Mouse (Mus musculus) embryonic facial prominence, embryonic 14.5 days (tissue): ENCODE measurements at regions not wholly inside any gene's neighbourhood (a gene's known extent, or its start where the extent isn't known, plus 50 kb on each side); places are given as distances from the start of the nearest gene placed in this dataset.
A peak's percentile ranks its signal among the peaks of the same experiment; 100 is the strongest.
"Not testable (repeated sequence)": the region's sequence is repeated elsewhere in the genome, so short reads cannot be mapped to it uniquely, and the experiment has no call there.

Experiments
- ATAC-seq: fragments of 200-750 bp; cut with Nextera tagmentation; 2 replicates; pipeline ENCODE4 v1.8.0; 2017; ENCODE audit warnings: low read depth, moderate number of reproducible peaks, moderate TSS enrichment
- DNase-seq: peaks from one replicate; pipeline ENCODE4 v3.0.0-alpha.2; 2015; ENCODE audit warnings: low spot score
- H3K27ac ChIP-seq: fragments of 300-500 bp; sonication (generic); replicated peaks from 2 replicates; pipeline ENCODE4 v1.5.1; 2014; ENCODE audit warnings: low read depth, mild to moderate bottlenecking, low read length, moderate library complexity
- H3K27me3 ChIP-seq: fragments of 300-500 bp; sonication (generic); replicated peaks from 2 replicates; pipeline ENCODE4 v1.6.1; 2014; ENCODE audit warnings: low read length; ENCODE audit not compliant: control insufficient read depth, insufficient read depth
- H3K36me3 ChIP-seq: fragments of 300-500 bp; sonication (generic); 2 replicates; pipeline ENCODE4 v1.6.1; 2014; ENCODE audit warnings: low read length, mixed read lengths; ENCODE audit not compliant: control insufficient read depth, insufficient read depth
- H3K4me1 ChIP-seq: fragments of 300-500 bp; sonication (generic); 2 replicates; pipeline ENCODE4 v1.6.1; 2014; ENCODE audit warnings: antibody characterized with exemption, low read length; ENCODE audit not compliant: control insufficient read depth, insufficient read depth
- H3K4me2 ChIP-seq: fragments of 300-500 bp; sonication (generic); 2 replicates; pipeline ENCODE4 v1.6.1; 2014; ENCODE audit warnings: low read depth, mild to moderate bottlenecking, low read length, moderate library complexity, mixed read lengths
- H3K4me3 ChIP-seq: fragments of 300-500 bp; sonication (generic); 2 replicates; pipeline ENCODE4 v1.5.1; 2014; ENCODE audit warnings: low read depth, mild to moderate bottlenecking, low read length
- H3K9ac ChIP-seq: fragments of 300-500 bp; sonication (generic); 2 replicates; pipeline ENCODE4 v1.6.1; 2014; ENCODE audit warnings: low read depth, mild to moderate bottlenecking, low read length, moderate library complexity, mixed read lengths
- H3K9me3 ChIP-seq: fragments of 300-500 bp; sonication (generic); 2 replicates; pipeline ENCODE4 v1.6.1; 2016; ENCODE audit warnings: low read length; ENCODE audit not compliant: control insufficient read depth
- WGBS: fragments of 180-500 bp; shearing (Covaris S2); extraction: QIAGEN DNeasy Blood & Tissue Kit; methylation state at CpG from one replicate; pipeline ENCODE4 v1.1.7; 2014; 5-methylcytosine and 5-hydroxymethylcytosine counted together

GRCm38 (mm10) chr14:100980754-100981153 lies 219.4 kb downstream of the Prr30 start:
- H3K27me3 ChIP-seq: no peaks in the 10 kb centered on the region
- H3K4me2 ChIP-seq: no peak overlapping the region
- H3K9me3 ChIP-seq: no peaks in the 10 kb centered on the region
- no peak overlapping the region for H3K27ac ChIP-seq
- no peak overlapping the region for H3K4me3 ChIP-seq
- H3K9ac ChIP-seq: no peak overlapping the region
- no peak for DNase-seq
- H3K36me3 ChIP-seq: no peaks in the 10 kb centered on the region
- H3K4me1 ChIP-seq: no peaks in the 10 kb centered on the region
- no peak for ATAC-seq
- WGBS: 95% methylated on average over 5 of the region's 5 CpGs

GRCm38 (mm10) chr14:100978515-100978914 lies 221.6 kb downstream of the Prr30 start:
- 62% methylated on average over 2 of the region's 2 CpGs for WGBS
- Histone ChIP-seq H3K27ac (no peak overlapping the region), H3K9ac (no peak overlapping the region), H3K9me3 (no peaks in the 10 kb centered on the region), H3K4me3 (no peak overlapping the region), H3K4me1 (no peaks in the 10 kb centered on the region), H3K36me3 (no peaks in the 10 kb centered on the region), H3K27me3 (no peaks in the 10 kb centered on the region), H3K4me2 (no peak overlapping the region)
- DNase-seq: no peak
- ATAC-seq: no peak

DNA sequence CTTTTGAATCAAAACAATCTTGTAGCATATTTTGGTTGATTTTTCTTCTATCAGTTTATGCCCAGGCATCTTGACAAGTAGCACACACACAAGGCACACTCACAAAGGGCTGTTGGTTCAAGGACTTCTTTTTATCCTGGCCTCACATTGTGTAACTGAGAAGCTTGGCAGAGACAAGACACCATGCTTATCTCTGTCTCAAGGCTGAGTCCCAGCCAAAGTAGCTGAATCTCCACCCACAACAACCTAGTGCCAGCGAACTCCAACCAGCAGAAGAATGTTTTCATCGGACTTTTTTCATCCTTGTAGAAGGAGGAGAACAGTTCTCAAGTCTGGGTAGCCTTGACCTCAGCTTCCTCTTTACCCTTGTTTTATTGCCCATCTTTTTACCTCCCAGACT lies 229.2 kb downstream of the Prr30 start:
- no peak for ATAC-seq
- H3K4me3 ChIP-seq: no peak overlapping the region
- H3K27me3 ChIP-seq: no peaks in the 10 kb centered on the region
- WGBS: 79% methylated on average over 2 of the region's 2 CpGs
- H3K9me3 ChIP-seq: no peaks in the 10 kb centered on the region
- H3K27ac ChIP-seq: no peak overlapping the region
- H3K36me3 ChIP-seq: no peaks in the 10 kb centered on the region
- H3K9ac ChIP-seq: no peak overlapping the region
- H3K4me2 ChIP-seq: no peak overlapping the region
- DNase-seq: no peak
- no peaks in the 10 kb centered on the region for H3K4me1 ChIP-seq

- no peak overlapping the region for H3K4me3 ChIP-seq
- H3K4me2 ChIP-seq: no peak overlapping the region
- no peaks in the 10 kb centered on the region for H3K36me3 ChIP-seq
- ATAC-seq (no peak), DNase-seq (no peak)
- no peak overlapping the region for H3K9ac ChIP-seq
- no peaks in the 10 kb centered on the region for H3K27me3 ChIP-seq
- H3K27ac ChIP-seq: no peak overlapping the region
- H3K9me3 ChIP-seq: no peaks in the 10 kb centered on the region
- no peaks in the 10 kb centered on the region for H3K4me1 ChIP-seq
Measured at GRCm38 (mm10) chr14:100960198-100960597, 239.9 kb downstream of the Prr30 start.

DNA sequence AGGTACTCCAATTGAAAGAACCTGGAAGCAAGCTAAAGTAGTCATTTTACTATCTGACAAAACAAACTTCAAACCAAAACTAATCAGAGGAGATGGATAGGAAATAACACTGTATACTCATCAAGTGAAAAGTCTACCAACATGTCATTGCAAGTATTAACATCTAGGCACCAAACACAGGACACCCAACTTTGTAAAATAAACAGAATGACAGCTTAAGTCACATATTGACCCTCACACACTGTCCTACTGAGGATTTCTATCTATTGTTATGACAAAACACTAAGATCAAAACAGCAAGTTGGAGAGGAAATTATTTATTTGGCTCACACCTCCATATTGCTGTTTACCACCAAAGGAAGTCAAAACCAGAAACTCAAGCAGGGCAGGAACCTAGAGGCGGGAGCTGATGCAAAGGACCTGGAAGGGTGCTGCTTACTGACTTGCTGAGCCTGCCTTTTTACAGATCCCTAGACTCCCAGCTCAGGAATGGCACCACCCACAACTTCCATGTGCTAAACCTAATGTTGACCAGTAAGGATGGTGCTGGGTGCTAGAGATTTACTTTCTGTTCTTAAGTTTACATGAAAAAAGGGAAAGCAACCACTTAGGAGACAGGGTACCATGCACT lies 244.2 kb downstream of the Prr30 start:
- WGBS: 91% methylated on average over 1 of the region's 1 CpGs
- no peak overlapping the region for H3K4me3 ChIP-seq
- DNase-seq (no peak), ATAC-seq (no peak)
- no peak overlapping the region for H3K27ac ChIP-seq
- H3K9ac ChIP-seq: no peak overlapping the region
- H3K27me3 ChIP-seq: no peaks in the 10 kb centered on the region
- no peaks in the 10 kb centered on the region for H3K9me3 ChIP-seq
- H3K4me2 ChIP-seq: no peak overlapping the region
- H3K36me3 ChIP-seq: no peaks in the 10 kb centered on the region
- no peaks in the 10 kb centered on the region for H3K4me1 ChIP-seq

GRCm38 (mm10) chr14:100950681-100951119 lies 249.4 kb downstream of the Prr30 start:
- H3K9ac ChIP-seq: no peak overlapping the region
- H3K9me3 ChIP-seq: no peaks in the 10 kb centered on the region
- 17% methylated on average over 3 of the region's 3 CpGs for WGBS
- no peaks in the 10 kb centered on the region for H3K4me1 ChIP-seq
- H3K27ac ChIP-seq: peak overlapping the region; percentile 44; the same call in 1 of the 2 replicates
- no peaks in the 10 kb centered on the region for H3K36me3 ChIP-seq
- no peaks in the 10 kb centered on the region for H3K27me3 ChIP-seq
- ATAC-seq (peak; percentile 82), DNase-seq (peak; percentile 89)
- no peak overlapping the region for H3K4me3 ChIP-seq
- no peak overlapping the region; the same call in 1 of the 2 replicates for H3K4me2 ChIP-seq

DNA sequence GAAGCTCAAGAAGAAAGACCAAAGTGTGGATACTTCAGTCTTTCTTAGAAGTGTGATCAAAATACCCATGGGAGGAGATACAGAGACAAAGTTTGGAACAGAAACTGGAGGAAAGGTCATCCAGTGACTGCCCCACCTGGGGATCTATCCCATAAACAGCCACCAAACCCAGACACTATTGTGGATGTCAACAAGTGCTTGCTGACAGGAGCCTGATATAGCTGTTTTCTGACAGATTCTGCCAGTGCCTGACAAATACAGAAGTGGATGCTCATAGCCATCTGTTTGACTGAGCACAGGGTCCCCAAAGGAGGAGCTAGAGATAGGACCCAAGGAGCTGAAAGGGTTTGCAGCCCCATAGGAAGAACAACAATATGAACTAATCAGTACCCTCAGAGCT lies 252.5 kb downstream of the Prr30 start:
- H3K36me3 ChIP-seq, H3K9ac ChIP-seq, H3K27me3 ChIP-seq, ATAC-seq, H3K4me3 ChIP-seq, DNase-seq, H3K4me2 ChIP-seq, H3K27ac ChIP-seq, H3K4me1 ChIP-seq, H3K9me3 ChIP-seq: not testable (repeated sequence)

DNA sequence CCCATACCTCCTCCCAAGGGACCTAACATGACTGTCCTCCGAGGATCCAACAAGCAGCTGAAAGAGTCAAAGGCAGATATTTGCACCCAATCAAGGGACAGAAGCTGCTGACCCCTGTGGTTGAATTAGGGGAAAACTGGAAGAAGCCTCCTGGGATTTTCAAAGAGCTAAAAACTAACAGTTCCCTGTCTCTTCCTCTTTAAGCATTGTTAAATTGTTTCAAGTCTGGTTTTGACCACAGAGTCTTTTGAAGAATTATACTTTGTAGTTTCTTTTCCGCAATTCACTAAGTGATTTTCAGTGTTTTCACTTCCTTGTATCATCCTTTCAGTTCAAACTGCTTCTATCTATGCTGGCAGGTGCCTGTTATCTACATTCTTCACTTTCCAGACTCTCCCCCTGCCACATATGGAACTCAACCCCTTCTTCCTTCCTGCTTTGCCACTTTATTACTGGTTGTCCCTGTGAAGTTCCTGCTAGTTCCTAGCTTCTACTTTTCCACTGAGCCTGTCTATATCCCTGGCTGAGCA lies 262.7 kb downstream of the Prr30 start:
- Histone ChIP-seq H3K27ac (no peak overlapping the region), H3K27me3 (no peaks in the 10 kb centered on the region), H3K9me3 (no peaks in the 10 kb centered on the region), H3K4me1 (no peaks in the 10 kb centered on the region), H3K4me3 (no peak overlapping the region), H3K9ac (no peak overlapping the region), H3K4me2 (no peak overlapping the region), H3K36me3 (no peaks in the 10 kb centered on the region)
- 65% methylated on average over 2 of the region's 2 CpGs for whole genome bisulfite sequencing
- ATAC-seq (no peak), DNase-seq (no peak)

- Histone ChIP-seq H3K9me3 (no peaks in the 10 kb centered on the region), H3K27ac (no peak overlapping the region), H3K4me2 (no peak overlapping the region), H3K9ac (no peak overlapping the region), H3K36me3 (no peaks in the 10 kb centered on the region), H3K27me3 (no peaks in the 10 kb centered on the region), H3K4me1 (no peaks in the 10 kb centered on the region), H3K4me3 (no peak overlapping the region)
- no peak for DNase-seq
- no peak for ATAC-seq
- 87% methylated on average over 7 of the region's 7 CpGs for WGBS
Measured at GRCm38 (mm10) chr14:100934554-100934953, 265.6 kb downstream of the Prr30 start.
